Mouse (Mus musculus) layer of hippocampus, postnatal 36 days (tissue): Measurements from ENCODE around the gene Abtb2. TPM values are rescaled to one million over a fixed set of nuclear protein-coding genes. Genes with fewer than 3 reads are reported as not detected.
A peak's percentile ranks its signal among the peaks of the same experiment; 100 is the strongest.
"Not testable (repeated sequence)": the region's sequence is repeated elsewhere in the genome, so short reads cannot be mapped to it uniquely, and the experiment has no call there.

Experiments used
- DNase-seq, 2 experiments: peaks; one replicate each; pipeline ENCODE4 v3.0.0; 2022
- total RNA-seq, 2 experiments: library from RNA; stranded (reverse); gene quantifications; 2 replicates each; pipeline ENCODE4 v1.2.3; 2021

Abtb2 gene
- 10 to 100 TPM; 11.8 to 12.0 TPM for total RNA-seq

DNA sequence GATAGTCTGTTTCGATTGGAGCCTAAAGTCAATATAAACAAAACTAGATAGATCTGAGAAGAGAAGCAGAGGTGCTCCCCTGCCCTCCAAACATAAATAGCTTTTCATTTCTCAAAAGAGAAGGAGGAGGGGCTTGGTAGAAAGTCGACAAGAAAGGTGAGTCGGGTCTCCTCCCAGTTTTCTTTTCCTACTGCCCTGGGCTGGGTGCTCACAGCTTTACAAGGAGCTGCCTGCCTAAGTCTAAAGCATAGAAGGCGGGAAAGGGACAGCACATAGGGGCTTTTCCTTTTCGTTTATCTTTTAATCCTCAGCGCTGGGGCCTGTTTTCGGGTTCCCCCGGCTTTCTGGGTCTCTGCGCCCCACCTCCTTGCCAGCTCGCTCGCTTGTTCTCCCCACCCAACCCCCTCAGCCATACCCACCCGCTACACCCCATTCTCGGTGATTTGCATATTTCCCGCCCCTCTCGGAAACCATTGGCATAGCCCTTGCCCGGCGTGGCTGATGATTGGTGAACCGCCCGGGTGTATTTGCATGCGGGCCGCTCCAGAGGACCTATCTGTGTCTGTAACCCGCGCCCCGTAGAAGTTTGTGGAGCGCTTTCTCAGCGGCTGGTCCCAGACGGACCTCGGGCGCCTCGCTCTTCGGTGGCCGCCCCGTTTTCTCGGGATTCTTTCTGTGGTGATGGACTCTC is at the start of gene Abtb2:
TSS of gene Abtb2 (plus strand) at position 579 of the 691 bp plus-strand sequence.
- DNase-seq = peak; percentile 89 to 92

- no peak for DNase-seq
Measured at GRCm38 (mm10) chr2:103516472-103516871, 49.6 kb upstream of the Abtb2 start.

GRCm38 (mm10) chr2:103525596-103525995 is 40.5 kb upstream of the Abtb2 start:
- no peak for DNase-seq

- peak; percentile 40 to 42 for DNase-seq
Measured at GRCm38 (mm10) chr2:103547132-103547531, 19.0 kb upstream of the Abtb2 start.

DNA sequence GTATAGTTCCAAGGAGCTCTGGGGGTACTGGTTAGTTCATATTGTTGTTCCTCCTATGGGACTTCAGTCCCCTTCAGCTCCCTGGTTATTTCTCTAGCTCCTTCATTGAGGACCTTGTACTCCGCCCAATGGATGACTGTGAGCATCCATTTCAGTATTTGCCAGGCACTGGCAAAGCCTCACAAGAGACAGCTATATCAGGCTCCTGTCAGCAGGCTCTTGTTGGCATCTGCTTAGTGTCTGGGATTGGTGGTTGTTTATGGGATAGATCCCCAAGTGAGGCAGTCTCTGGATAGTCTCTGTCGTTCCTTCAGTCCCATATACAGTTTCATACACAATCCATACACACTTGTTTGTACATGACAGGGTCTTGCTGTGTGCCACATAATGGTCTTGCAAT is 15.8 kb upstream of the Abtb2 start:
- DNase-seq = not testable (repeated sequence)

GRCm38 (mm10) chr2:103554041-103554440 is 12.1 kb upstream of the Abtb2 start:
- no peak for DNase-seq

GRCm38 (mm10) chr2:103556125-103556877 is 9.8 kb upstream of the Abtb2 start:
- no peak for DNase-seq

DNA sequence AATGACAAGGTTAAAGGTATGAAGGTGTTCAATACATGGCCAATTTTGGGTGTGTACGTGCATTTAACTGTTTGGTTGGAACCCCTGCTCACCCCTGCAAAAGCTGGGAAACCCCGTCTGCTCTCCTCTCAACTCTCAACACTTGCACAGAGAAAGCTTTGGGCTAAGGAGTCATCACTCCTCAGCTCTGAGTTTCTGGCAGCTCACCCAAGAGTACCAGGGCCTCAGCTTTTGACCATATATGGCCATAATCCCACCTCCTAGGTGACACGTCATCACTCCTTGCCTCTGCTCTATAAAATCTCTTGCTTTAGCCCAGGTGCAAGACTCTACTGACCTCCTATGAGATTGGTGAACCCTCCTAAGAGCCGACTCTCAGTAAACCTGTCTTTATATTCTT is 5.2 kb upstream of the Abtb2 start:
- no peak for DNase-seq

DNA sequence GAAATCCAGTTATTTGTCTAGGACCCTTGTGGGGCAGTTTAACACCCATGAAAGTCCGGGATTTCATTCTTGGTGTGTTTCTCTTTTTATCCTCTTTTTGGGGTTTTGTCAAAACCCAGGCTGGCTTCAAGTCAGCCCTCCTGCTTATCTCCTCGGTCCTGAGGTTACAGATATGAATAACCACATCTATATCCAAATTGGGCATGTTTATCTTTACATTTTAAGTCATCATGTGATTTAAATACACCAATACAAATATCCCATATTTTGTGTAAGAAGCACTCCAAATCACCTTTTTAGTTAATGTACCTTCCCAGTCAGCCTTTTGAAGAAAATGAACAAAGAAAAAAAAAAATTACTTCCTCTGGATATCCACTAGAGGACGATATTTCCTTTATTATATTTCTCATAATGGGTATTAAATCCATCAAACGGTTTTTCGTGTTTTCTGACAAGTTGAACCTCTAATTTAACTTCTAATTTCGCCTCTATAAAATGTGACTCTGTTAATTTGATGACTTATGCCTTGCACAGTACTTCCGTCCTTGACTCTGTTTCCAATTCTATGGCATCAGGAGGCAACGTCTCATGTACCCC is 1.6 kb upstream of the Abtb2 start:
- no peak for DNase-seq

GRCm38 (mm10) chr2:103565171-103565591 is 929 bp upstream of the Abtb2 start:
- peak; percentile 46 to 54 for DNase-seq

DNA sequence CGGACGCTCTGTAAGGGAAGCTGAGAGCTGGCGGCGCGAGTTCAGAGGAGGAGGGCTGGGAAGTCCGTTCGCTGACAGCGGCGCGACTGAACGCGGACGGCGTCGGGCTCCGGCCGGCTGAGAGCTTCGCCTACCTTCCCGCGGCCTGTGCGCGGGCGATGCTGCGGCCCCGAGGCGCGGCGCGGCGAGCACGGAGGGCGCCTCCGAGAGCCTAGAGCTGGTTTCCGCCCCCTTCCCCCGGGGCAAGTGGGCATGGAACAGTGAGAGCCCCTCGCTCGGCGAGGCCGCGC is 258 bp downstream of the Abtb2 start:
- DNase-seq = no peak

GRCm38 (mm10) chr2:103566713-103567521 is 807 bp downstream of the Abtb2 start:
- DNase-seq = peak in 1 of 2 experiments; percentile 22

GRCm38 (mm10) chr2:103568161-103568560 is 2.1 kb downstream of the Abtb2 start:
- DNase-seq = no peak

- no peak for DNase-seq
Measured at GRCm38 (mm10) chr2:103569716-103570115, 3.6 kb downstream of the Abtb2 start.

DNA sequence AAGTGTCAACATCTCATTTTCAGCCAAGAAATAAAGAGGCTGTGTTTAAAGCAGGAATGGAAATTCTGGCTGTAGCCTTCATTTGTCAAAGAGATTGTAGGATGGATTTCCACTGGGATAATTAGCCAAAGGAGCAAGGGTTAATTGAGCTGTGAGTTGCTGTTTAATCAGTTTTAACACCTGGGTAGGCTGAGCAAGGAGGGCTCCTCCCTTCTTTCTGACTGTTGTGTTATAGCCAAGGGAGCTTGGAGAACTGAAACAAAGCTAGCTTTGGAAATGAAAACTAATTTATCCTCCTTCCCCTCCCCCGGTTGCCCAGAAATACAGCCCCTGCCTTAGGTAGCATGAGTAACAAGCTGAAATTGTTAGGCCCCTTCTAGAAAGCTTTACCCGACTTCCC is 6.2 kb downstream of the Abtb2 start:
- DNase-seq = no peak

DNA sequence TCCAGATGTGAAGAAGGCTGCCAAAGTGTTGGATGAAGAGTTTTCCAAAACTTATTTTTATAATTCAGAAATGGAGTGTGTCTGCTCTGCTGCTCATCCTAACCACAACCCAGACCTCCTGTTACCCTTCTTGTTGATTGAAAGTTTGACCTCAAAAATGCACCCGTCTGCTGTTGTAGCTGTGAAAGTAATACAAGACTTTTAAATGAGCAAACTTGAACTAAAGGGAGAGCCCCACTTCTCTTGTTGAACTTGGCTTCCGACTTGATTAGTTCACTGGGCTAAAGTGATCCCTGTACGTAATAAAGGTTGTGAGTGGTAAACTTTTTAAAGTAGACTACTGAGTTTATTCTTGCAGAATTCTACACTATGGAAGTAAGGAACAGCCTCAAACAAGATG is 10.3 kb downstream of the Abtb2 start:
- no peak for DNase-seq

DNA sequence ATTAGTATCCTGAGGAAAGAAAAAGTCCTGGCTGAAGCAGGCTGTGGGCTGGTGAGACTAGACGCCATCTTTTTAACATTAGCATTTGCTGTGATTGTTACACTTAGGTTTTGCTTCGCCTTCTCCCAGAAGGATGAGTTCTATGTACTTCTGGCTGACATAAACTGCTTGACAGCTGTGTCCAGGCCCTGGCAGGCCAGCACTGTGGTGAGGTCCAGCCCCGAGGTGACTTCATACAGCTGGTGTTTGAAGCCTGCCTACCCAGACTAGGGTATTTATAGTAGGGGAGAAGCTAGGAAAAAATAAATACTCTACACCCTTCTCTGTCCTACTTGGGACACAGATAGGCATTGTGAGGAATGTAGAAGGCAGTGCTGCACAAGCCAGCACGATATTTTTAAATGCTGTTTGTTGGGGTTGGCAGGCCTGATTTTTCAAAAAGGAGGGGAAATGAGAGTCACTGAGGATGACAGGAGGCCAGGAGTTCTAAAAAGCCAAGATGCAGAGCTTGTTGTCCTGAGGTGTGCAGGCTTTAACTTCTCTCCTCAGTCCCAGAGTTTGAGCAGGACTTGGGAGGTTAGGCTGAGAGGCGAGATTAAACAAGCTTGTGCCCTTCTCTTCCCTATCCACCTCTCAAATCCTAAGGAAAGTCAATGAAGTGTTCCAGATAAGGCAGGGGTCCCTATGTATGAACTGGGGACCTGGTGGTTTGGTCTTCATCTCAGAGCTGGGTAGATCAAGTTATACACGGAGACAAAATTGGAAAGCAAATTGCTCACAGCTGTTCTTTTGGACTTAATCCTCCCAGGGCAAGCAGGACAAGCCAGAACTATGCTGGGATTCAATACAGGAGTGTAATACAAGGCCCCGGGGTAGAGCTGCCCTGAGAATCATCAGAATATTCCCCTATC is 11.9 kb downstream of the Abtb2 start:
- DNase-seq = no peak

- no peak for DNase-seq
Measured at GRCm38 (mm10) chr2:103578663-103579213, 12.6 kb downstream of the Abtb2 start.

DNA sequence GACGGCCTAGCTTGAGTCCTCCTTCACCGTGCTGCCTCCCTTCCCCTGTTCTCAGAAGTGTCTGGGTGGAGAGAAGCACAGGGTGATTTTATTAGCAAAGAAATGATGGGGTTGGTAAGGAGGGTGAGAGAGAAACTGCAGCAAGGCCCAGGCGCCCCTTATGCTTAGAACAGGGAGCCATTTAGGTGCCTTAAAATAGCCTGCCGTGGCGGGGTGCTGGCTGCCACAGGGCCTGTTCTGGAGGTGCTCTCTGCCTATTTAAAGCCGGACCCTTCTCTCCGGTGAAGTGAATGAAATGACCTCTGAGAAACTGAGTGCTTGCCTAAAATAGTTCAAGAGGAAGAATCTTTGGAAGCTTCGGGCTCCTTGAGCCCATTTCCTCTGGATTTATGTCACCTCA is 14.6 kb downstream of the Abtb2 start:
- no peak for DNase-seq

- DNase-seq = no peak
Measured at GRCm38 (mm10) chr2:103581369-103581897, 15.3 kb downstream of the Abtb2 start.

- DNase-seq = no peak
Measured at GRCm38 (mm10) chr2:103583316-103583715, 17.2 kb downstream of the Abtb2 start.
